Mouse (Mus musculus): ENCODE measurements around the gene Cdk8.

DNA sequence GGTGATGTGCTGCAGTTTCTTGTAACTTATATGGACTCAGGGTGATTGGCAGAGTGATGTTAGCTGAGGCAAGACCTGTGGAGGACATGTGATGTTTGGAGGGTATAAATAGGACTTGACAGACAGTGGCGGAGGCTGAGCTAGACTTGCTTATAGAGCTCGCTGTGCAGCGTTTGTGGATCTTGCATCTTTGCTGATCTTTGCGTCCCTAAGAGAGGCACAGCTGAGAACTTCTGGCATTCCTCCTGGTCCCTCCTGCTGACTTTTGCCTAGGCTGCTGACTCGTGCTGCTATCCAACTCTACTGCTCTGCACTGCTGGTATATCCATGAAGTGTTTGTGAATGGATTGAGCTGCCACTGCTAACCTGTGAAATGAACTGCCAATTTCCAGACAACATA lies 22.6 kb downstream of the Cdk8 start:
- TF ChIP-seq CTCF (conservative IDR thresholded peaks at IDR 0.05; ENCODE audit: low read length) (no peak), NANOG (IDR thresholded peaks at IDR 0.05; ENCODE audit: borderline replicate concordance, low read length) (no peak)
